Mouse (Mus musculus) liver, embryonic 11.5 days (tissue): ENCODE results near the gene Pcsk4. TPM values are rescaled to one million over a fixed set of nuclear protein-coding genes. Genes with fewer than 3 reads are reported as not detected.

Experiments used
- ATAC-seq: fragments of 200-750 bp; cut with Nextera tagmentation; replicated peaks from 2 replicates; pipeline ENCODE4 v1.8.0; 2017; ENCODE audit warnings: moderate number of reproducible peaks, mild to moderate bottlenecking, moderate TSS enrichment, moderate library complexity; ENCODE audit not compliant: low FRiP score
- DNase-seq: peaks from one replicate; pipeline ENCODE4 v3.0.0-alpha.2; 2017; ENCODE audit warnings: low spot score
- H3K27ac ChIP-seq: fragments of 300-500 bp; sonication (generic); 2 replicates; pipeline ENCODE4 v1.5.1; 2014; ENCODE audit warnings: mild to moderate bottlenecking, low read depth, low read length, control low read depth
- H3K27me3 ChIP-seq: fragments of 300-500 bp; sonication (generic); replicated peaks from 2 replicates; pipeline ENCODE4 v1.6.1; 2014; ENCODE audit warnings: low read length, mixed read lengths; ENCODE audit not compliant: control insufficient read depth, insufficient read depth
- H3K36me3 ChIP-seq: fragments of 300-500 bp; sonication (generic); 2 replicates; pipeline ENCODE4 v1.6.1; 2014; ENCODE audit warnings: mild to moderate bottlenecking, low read length, moderate library complexity, mixed read lengths; ENCODE audit not compliant: control insufficient read depth, insufficient read depth
- H3K4me1 ChIP-seq: fragments of 300-500 bp; sonication (generic); replicated peaks from 2 replicates; pipeline ENCODE4 v1.6.1; 2014; ENCODE audit warnings: low read length, mixed read lengths; ENCODE audit not compliant: control insufficient read depth, insufficient read depth
- H3K4me2 ChIP-seq: fragments of 300-500 bp; sonication (generic); 2 replicates; pipeline ENCODE4 v1.6.1; 2014; ENCODE audit warnings: mild to moderate bottlenecking, control low read depth, moderate library complexity
- H3K4me3 ChIP-seq: fragments of 300-500 bp; sonication (generic); 2 replicates; pipeline ENCODE4 v1.5.1; 2014; ENCODE audit warnings: low read depth, low read length, control low read depth
- H3K9ac ChIP-seq: fragments of 300-500 bp; sonication (generic); 2 replicates; pipeline ENCODE4 v1.6.1; 2014; ENCODE audit warnings: low read depth, low read length, control low read depth
- H3K9me3 ChIP-seq: fragments of 300-500 bp; sonication (generic); 2 replicates; pipeline ENCODE4 v1.6.1; 2016; ENCODE audit warnings: low read length, inconsistent platforms, mixed read lengths; ENCODE audit not compliant: control insufficient read depth
- WGBS: fragments of 180-500 bp; shearing (Covaris S2); extraction: QIAGEN DNeasy Blood & Tissue Kit; methylation state at CpG from one replicate; pipeline ENCODE4 v1.1.7; 2014; 5-methylcytosine and 5-hydroxymethylcytosine counted together
- polyA plus RNA-seq: library from polyadenylated mRNA; unstranded; fragments of >200 nt; fragmentation: Nextera tagmentation; extraction: Ambion mirVana; gene quantifications from 2 replicates; pipeline ENCODE4 v1.2.1, GENCODE M21; 2014

The Pcsk4 gene
- polyA plus RNA-seq, 1 experiment from 2014 or later, result 12.8 TPM

DNA sequence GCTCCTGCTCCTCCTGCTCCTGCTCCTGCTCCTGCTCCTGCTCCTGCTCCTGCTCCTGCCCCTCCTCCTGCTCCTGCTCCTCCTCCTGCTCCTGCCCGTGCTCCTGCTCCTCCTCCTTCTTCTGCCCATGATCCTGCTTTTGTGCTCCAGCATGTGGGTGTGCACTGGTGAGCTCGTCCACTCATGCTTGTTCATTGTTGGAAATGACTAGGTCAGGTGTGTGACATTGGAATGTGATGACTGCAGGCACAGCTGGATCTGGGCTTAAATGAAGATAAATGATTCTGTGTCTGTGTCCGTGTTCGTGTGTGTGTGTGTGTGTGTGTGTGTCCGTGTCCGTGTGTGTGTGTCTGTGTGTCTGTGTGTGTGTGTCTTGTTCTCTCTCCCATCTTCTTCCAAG is 39.1 kb upstream of the Pcsk4 start:
- Histone ChIP-seq H3K9me3 (no peaks in the 10 kb centered on the region), H3K27ac (no peak overlapping the region), H3K4me3 (no peak overlapping the region), H3K4me2 (no peak overlapping the region), H3K27me3 (peaks cover 42% of the 10 kb centered on the region), H3K9ac (no peak overlapping the region), H3K36me3 (no peaks in the 10 kb centered on the region), H3K4me1 (no peaks in the 10 kb centered on the region)
- 78% methylated on average over 6 of the region's 6 CpGs for WGBS
- ATAC-seq (no peak), DNase-seq (no peak)

DNA sequence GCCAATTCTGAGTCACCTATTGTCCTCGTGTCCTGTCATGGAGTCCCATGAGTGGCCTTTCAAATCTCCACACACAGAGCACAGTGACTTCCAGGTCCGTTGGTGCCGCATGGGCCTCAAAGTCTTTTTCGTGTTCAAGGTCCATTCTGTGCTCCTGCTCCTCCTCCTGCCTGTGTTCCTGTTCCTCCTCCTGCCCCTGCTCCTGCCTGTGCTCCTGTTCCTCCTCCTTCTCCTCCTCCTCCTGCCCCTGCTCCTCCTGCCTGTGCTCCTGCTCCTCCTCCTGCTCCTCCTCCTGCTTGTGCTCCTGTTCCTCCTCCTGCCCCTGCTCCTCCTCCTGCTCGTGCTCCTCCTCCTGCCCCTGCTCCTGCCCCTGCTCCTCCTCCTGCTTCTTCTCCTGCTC is 38.7 kb upstream of the Pcsk4 start:
- no peak overlapping the region for H3K27ac ChIP-seq
- no peak for ATAC-seq
- no peaks in the 10 kb centered on the region for H3K36me3 ChIP-seq
- H3K9ac ChIP-seq, result no peak overlapping the region
- DNase-seq, result no peak
- 60% methylated on average over 5 of the region's 5 CpGs for WGBS
- no peak overlapping the region for H3K4me3 ChIP-seq
- no peak overlapping the region for H3K4me2 ChIP-seq
- peaks cover 42% of the 10 kb centered on the region for H3K27me3 ChIP-seq
- H3K9me3 ChIP-seq, result no peaks in the 10 kb centered on the region
- no peaks in the 10 kb centered on the region for H3K4me1 ChIP-seq

DNA sequence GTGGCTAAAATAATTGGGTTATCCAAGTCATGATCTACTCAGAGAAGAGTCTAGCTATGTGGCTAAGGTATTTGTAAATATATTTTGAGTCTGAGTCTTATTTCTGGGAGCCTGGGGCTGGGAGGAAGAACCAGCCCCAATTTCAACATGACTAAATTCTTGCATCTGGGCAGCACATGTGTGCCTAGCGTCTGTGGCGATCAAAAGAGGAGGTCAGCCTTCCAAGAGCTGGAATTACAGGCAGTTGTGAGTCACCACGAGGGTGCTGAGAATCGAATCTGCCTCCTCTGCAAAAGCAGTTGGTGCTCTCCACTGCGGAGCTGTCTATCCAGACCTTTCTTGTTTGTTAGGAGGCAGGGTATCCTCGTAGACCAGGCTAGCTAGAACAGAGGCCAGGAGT is 36.4 kb upstream of the Pcsk4 start:
- Histone ChIP-seq H3K9ac (no peak overlapping the region), H3K27ac (no peak overlapping the region), H3K36me3 (no peaks in the 10 kb centered on the region), H3K4me1 (no peaks in the 10 kb centered on the region), H3K27me3 (peaks cover 43% of the 10 kb centered on the region), H3K4me3 (no peak overlapping the region), H3K9me3 (no peaks in the 10 kb centered on the region), H3K4me2 (no peak overlapping the region)
- DNase-seq, result no peak
- 59% methylated on average over 6 of the region's 6 CpGs for WGBS
- ATAC-seq, result no peak

DNA sequence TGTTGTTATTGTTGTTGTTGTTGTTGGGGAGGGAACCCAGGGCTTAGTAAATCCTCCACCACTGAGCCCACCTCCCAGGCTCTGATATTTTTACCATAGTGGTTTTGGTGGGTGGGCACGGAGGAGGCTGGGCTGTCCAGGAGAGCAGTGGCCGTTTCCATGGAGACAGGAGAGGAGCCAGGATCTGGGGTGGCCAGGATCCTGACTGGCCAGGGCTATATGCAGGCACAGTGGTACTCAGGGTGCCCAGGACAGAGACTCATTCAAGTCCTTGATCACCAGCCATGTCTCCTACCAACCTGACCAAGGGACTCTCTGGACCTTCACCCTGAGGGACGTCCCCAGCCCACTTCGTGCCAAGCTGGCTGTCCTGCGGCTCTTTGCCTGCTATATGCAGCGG is 34.4 kb upstream of the Pcsk4 start:
- DNase-seq (no peak), ATAC-seq (no peak)

DNA sequence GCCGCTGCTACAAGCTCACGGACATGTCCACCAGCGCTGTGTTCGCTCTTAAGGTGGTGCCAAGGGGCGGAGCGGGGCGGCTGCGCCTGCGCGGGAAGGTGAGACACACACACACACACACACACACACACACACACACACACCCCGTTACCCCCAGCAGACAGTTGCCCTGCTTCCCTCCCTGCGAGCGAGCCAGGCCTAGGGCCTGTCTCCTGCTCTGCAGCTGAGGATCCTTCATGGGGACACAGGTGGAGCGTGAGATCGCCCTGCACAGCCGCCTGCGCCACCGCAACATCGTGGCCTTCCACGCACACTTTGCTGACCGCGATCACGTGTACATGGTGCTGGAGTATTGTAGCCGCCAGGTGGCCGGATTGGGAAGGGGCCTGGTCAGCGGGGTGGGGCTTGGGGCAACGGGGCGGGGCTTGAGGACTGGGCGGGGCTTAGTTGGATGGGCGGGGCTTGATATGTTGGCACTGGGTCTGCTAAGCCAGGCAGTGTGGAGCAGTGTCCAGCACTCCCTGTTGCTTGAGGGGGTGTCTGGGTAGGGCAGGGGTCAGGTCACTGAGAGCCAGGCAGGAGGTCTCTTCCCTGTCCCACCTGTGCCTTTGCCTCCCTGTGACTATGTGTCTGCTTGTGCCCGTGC is 28.8 kb upstream of the Pcsk4 start:
- no peaks in the 10 kb centered on the region for H3K9me3 ChIP-seq
- H3K27ac ChIP-seq, result no peak overlapping the region
- ATAC-seq (no peak; the same call in 1 of the 2 replicates), DNase-seq (no peak)
- H3K36me3 ChIP-seq, result no peaks in the 10 kb centered on the region
- H3K27me3 ChIP-seq, result peaks cover 75% of the 10 kb centered on the region
- WGBS, result 9% methylated on average over 31 of the region's 31 CpGs
- no peak overlapping the region for H3K9ac ChIP-seq
- H3K4me3 ChIP-seq, result 0 out of 2 replicates have a peak overlapping the region, but pooled peaks have one; percentile 8
- H3K4me2 ChIP-seq, result peak overlapping the region; percentile 42
- H3K4me1 ChIP-seq, result peaks cover 5% of the 10 kb centered on the region

More for the DNA sequence above, 34.4 kb upstream of the Pcsk4 start:
- Histone ChIP-seq H3K36me3 (no peaks in the 10 kb centered on the region), H3K4me3 (no peak overlapping the region), H3K27ac (no peak overlapping the region), H3K4me2 (no peak overlapping the region), H3K4me1 (no peaks in the 10 kb centered on the region), H3K9ac (no peak overlapping the region), H3K27me3 (peaks cover 56% of the 10 kb centered on the region), H3K9me3 (no peaks in the 10 kb centered on the region)
- 51% methylated on average over 6 of the region's 6 CpGs for WGBS

DNA sequence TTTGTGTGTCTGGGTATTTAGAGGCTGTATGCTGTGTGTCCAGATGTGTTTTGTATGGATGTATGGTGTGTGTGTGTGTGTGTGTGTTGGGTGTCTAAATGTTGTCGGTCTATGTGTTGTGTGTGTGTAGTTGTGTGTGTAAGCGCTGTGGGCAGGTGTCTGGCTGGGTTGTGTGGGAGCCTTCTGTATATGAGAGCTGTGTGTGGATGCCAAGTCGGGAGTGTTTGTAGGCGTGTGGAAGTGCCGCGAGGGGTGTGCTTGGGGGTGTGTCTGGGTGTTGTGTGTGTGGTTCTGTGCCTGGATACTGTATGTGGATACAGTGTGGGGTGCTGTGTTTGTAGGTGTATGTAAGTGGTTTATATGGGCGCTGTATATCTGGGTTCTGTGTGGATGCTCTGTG is 28.0 kb upstream of the Pcsk4 start:
- Histone ChIP-seq H3K27me3 (peaks cover 77% of the 10 kb centered on the region), H3K36me3 (no peaks in the 10 kb centered on the region), H3K4me2 (peak overlapping the region; percentile 42), H3K4me1 (peaks cover 13% of the 10 kb centered on the region), H3K9me3 (no peaks in the 10 kb centered on the region), H3K4me3 (no peak overlapping the region), H3K27ac (no peak overlapping the region), H3K9ac (no peak overlapping the region)
- WGBS, result 29% methylated on average over 7 of the region's 7 CpGs
- DNase-seq (no peak), ATAC-seq (no peak)

DNA sequence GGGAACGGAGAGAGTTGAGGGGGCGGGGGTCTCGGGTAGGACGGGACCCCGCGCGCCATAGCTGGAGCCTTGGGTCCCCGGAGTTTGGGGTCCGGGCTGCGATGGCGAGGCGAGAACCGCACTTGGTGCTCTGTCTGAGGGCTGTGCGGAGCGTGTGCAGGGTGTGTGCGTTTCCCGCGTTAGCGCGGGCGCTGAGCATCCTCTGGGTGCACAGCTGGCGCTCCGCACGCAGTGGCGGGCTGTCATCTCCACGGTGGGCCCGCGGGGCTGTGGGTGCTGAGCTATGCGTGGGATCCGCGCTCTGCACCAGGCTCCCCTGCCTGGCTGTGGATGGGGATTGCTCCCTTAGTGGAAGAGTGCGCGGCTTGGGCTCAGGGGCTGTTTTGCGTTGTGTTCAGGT is 27.4 kb upstream of the Pcsk4 start:
- H3K27ac ChIP-seq, result no peak overlapping the region
- H3K4me2 ChIP-seq, result peak overlapping the region; percentile 53
- no peaks in the 10 kb centered on the region for H3K9me3 ChIP-seq
- H3K36me3 ChIP-seq, result no peaks in the 10 kb centered on the region
- peak overlapping the region; percentile 30 for H3K4me3 ChIP-seq
- ATAC-seq, result no peak
- DNase-seq, result no peak
- H3K27me3 ChIP-seq, result peaks cover 83% of the 10 kb centered on the region
- no peak overlapping the region for H3K9ac ChIP-seq
- 3% methylated on average over 34 of the region's 34 CpGs for WGBS
- peaks cover 19% of the 10 kb centered on the region for H3K4me1 ChIP-seq

DNA sequence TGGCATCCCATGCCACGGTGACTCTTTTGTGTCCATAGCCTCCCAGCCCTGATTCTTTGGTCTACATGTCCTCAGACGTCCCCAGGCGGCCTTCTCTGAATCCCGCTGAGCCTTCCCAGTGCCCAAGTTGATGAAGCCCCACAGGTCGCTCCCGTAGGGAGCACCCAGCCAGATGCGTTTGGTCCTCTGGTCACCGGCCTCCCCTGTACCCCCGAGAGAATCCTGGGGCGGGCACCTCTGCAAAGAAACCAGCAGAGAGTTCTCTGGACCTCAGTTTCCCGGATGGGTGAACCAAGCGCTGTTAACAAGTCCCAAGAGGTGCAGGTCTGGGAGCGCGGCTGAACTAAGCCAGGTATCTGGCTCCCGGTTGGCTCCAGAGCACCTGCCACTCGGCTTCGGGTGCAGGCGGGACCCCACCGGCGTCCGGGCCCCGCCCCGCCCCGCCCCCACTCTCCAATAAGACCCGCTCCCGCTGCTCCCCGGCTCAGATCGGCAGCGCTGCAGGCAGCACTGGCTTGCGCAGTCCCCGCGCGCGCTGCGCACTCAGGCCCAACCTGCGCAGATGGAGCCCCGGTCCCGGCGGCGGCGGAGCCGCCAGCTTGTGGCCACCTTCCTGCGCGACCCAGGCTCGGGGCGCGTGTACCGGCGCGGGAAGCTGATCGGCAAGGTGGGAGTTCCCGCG is 26.8 kb upstream of the Pcsk4 start, which contains the start of gene Plk5:
Plk5 (plus strand) TSS at position 459 of the 682 bp plus-strand sequence.
- Histone ChIP-seq H3K4me3 (peak within 1 kb of the TSS; percentile 30), H3K9ac (no peak within 1 kb of the TSS), H3K4me2 (peak within 1 kb of the TSS; percentile 53), H3K27me3 (peaks cover 89% of the 10 kb centered on the region), H3K4me1 (peaks cover 20% of the 10 kb centered on the region), H3K27ac (no peak within 1 kb of the TSS), H3K9me3 (no peaks in the 10 kb centered on the region), H3K36me3 (no peaks in the 10 kb centered on the region)
- no peak for ATAC-seq
- DNase-seq, result no peak
- 3% methylated on average over 53 of the region's 53 CpGs for whole genome bisulfite sequencing

DNA sequence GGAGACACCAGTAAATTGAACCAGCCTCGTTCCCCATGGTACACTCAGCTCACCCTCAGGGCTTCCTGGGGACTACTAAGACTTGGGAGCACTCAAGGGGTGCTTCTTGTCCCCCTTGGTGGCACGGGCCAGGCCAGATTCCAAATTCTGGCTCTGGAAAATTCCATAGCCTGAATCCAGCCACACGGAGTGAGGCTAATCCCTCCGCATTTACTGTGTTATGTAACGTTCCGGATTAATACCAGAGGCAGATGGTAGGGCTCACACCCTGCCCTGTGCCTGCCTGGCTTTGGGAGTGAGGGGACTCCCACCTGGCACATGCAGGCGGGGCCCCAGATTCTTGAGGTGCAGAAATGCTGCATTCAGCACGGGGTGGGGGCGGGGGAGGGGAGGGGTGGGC is 26.1 kb upstream of the Pcsk4 start:
- Histone ChIP-seq H3K4me3 (no peak overlapping the region), H3K4me1 (peaks cover 21% of the 10 kb centered on the region), H3K27me3 (peaks cover 96% of the 10 kb centered on the region), H3K9me3 (no peaks in the 10 kb centered on the region), H3K36me3 (no peaks in the 10 kb centered on the region), H3K27ac (no peak overlapping the region), H3K9ac (no peak overlapping the region), H3K4me2 (no peak overlapping the region)
- ATAC-seq (no peak), DNase-seq (no peak)
- 13% methylated on average over 9 of the region's 9 CpGs for WGBS
